Mouse (Mus musculus) G1E (cell line): ENCODE measurements around the gene Pld5. TPM values are rescaled to one million over a fixed set of nuclear protein-coding genes. Genes with fewer than 3 reads are reported as not detected.

Experiments
- ATAC-seq: 2 replicates; pipeline ENCODE4 v1.8.0; 2016; ENCODE audit warnings: mild to moderate bottlenecking; ENCODE audit not compliant: insufficient number of reproducible peaks, poor library complexity, low FRiP score, severe bottlenecking; ENCODE audit errors: extremely low read depth
- DNase-seq: peaks from one replicate; pipeline ENCODE4 v3.0.0; 2012; ENCODE audit warnings: low spot score
- H3K27me3 ChIP-seq: 2 replicates; pipeline ENCODE4 v1.6.1; 2012; ENCODE audit warnings: mild to moderate bottlenecking, low read length, inconsistent platforms; ENCODE audit not compliant: insufficient read depth
- H3K36me3 ChIP-seq: replicated peaks from 2 replicates; pipeline ENCODE3; 2012; ENCODE audit warnings: mild to moderate bottlenecking, inconsistent platforms
- H3K4me1 ChIP-seq: 2 replicates; pipeline ENCODE4 v1.6.1; 2012; ENCODE audit warnings: low read depth, low read length, inconsistent platforms, mixed read lengths; ENCODE audit not compliant: insufficient read depth
- H3K4me3 ChIP-seq: 2 replicates; pipeline ENCODE4 v1.5.1; 2012; ENCODE audit warnings: low read depth, mild to moderate bottlenecking, inconsistent platforms, low read length, moderate library complexity, mixed read lengths
- H3K9me3 ChIP-seq: replicated peaks from 2 replicates; pipeline ENCODE4 v1.6.1; 2012; ENCODE audit warnings: inconsistent platforms
- CTCF ChIP-seq: IDR thresholded peaks from 2 replicates; pipeline ENCODE4 v1.5.1; 2012; ENCODE audit warnings: low read depth, low read length, inconsistent platforms, mixed read lengths
- GATA1 ChIP-seq: IDR thresholded peaks from 2 replicates; pipeline ENCODE4 v1.6.1; 2012; ENCODE audit warnings: borderline replicate concordance, low read length, inconsistent platforms, mixed read lengths
- GATA2 ChIP-seq: IDR thresholded peaks from 2 replicates; pipeline ENCODE4 v1.6.1; 2012; ENCODE audit warnings: low read depth, low read length, inconsistent platforms, borderline replicate concordance
- POLR2AphosphoS5 ChIP-seq: IDR thresholded peaks from 2 replicates; pipeline ENCODE4 v1.6.1; 2012; ENCODE audit warnings: low read depth, low read length, inconsistent platforms; ENCODE audit not compliant: insufficient replicate concordance
- TAL1 ChIP-seq: conservative IDR thresholded peaks from 2 replicates; pipeline ENCODE4 v1.6.1; 2012; ENCODE audit warnings: low read depth, low read length, inconsistent platforms, mixed read lengths
- polyA plus RNA-seq: library from polyadenylated mRNA; stranded (reverse); fragments of >175 nt; gene quantifications from 2 replicates; pipeline ENCODE4 v1.2.3, GENCODE M21; 2012
- total RNA-seq, 2 experiments: library from RNA; stranded (forward) in 1 of 2; stranded (reverse) in 1 of 2; fragments of 200-1000 nt in 1 of 2; fragments of >200 nt in 1 of 2; fragmentation: Nextera tagmentation in 1 of 2; gene quantifications; 2 replicates each; pipeline ENCODE4 v1.2.3; 2014 to 2017

Gene Pld5
- total and polyA plus RNA-seq, 3 experiments: 0.16 TPM; not detected in 2

DNA sequence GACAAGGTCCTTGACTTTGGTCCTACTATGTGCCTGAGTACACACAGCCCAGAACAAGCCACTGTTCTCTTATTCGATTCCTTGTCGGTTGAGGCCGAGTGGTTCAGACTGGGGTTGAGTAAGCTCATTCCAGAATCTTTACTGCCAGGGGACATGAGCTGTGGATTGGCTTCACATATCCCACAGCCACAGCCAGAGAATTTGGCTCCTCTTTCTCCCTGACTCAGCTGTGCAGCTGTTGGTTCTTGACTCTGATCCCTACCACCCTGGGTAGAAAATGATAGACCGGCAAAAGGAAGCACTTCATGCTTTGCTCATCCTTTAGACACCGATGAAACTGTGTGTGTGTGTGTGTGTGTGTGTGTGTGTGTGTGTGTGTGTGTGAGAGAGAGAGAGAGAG lies 343.7 kb downstream of the Pld5 start:
- ATAC-seq (no peak), DNase-seq (no peak)
- H3K36me3 ChIP-seq: no peaks in the 10 kb centered on the region
- TF ChIP-seq GATA1 (no peak), TAL1 (no peak), CTCF (no peak), GATA2 (no peak), POLR2AphosphoS5 (no peak)
- no peak overlapping the region for H3K4me3 ChIP-seq
- H3K4me1 ChIP-seq: no peaks in the 10 kb centered on the region
- no peaks in the 10 kb centered on the region for H3K9me3 ChIP-seq
- H3K27me3 ChIP-seq: no peaks in the 10 kb centered on the region

DNA sequence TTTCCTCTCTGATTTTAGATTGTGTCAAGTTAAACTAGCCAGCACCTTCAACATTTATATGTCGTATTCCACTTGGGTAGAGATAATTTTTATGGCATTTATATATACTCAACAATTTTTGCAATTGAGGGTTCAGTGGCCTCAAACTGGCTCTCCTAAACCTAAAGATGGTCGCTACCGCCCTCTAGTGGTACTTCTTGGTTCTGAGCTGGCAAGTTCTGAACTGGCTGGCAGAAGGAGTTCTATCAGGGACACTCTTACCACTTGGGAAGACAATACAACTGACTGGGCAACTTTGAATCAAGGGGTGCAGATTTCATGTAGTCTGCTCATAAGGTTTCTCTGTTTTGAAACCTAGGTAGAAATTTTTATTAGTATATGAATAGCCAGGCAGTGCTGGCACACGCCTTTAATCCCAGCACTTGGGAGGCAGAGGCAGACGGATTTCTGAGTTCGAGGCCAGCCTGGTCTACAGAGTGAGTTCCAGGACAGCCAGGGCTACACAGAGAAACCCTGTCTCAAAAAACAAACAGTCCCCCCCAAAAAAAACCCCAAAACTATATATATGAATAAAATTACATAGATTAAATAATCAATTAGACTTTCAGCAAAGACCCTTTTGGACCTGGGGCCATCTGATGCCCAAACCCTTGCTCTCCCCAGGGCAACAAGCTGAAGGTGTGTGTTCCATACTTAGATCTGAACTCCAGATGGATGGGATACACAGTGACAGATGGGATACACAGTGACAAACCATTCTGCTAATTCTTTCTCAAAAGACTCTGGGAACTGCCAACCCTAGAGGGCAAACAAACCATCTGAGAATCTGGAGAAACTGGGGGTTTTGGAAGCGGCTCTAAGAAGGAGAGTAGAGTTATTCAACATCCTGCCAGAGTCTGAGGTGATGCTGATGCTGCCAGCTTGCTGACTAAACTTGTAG lies 351.0 kb downstream of the Pld5 start:
- peaks cover 4% of the 10 kb centered on the region; the same call in 1 of the 2 replicates for H3K27me3 ChIP-seq
- H3K9me3 ChIP-seq: no peaks in the 10 kb centered on the region
- H3K4me3 ChIP-seq: no peak overlapping the region
- TF ChIP-seq POLR2AphosphoS5: no peak
- peak; percentile 71 for TF ChIP-seq CTCF
- no peak for TF ChIP-seq GATA2
- TF ChIP-seq TAL1: no peak
- no peak for TF ChIP-seq GATA1
- DNase-seq (no peak), ATAC-seq (peak; percentile 67; the same call in 1 of the 2 replicates)
- no peaks in the 10 kb centered on the region for H3K36me3 ChIP-seq
- H3K4me1 ChIP-seq: no peaks in the 10 kb centered on the region

DNA sequence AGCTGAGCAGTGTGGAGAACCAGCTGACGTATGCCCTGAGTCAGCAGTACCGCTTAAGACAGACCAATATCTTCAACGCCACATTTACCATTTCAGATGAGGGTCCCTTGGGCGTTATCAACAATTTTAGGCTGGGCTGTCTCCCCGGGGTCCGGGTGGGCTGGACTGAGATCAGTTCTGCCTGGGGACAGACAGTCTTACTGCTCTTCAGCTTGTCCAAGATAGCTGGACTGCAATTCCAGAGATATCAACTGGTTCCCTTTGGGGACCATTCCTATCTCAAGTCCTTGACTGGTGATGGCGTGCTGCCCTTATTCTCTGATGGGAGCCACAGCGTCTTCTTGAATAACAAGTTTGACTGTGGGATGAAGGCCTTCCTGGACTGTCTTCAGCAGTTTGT lies 354.0 kb downstream of the Pld5 start:
- TF ChIP-seq POLR2AphosphoS5: no peak
- no peak for TF ChIP-seq TAL1
- no peak for TF ChIP-seq GATA2
- TF ChIP-seq GATA1: no peak
- TF ChIP-seq CTCF: no peak
- ATAC-seq (no peak), DNase-seq (no peak)
- H3K36me3 ChIP-seq: no peaks in the 10 kb centered on the region
- H3K27me3 ChIP-seq: peaks cover 4% of the 10 kb centered on the region; the same call in 1 of the 2 replicates
- H3K4me1 ChIP-seq: no peaks in the 10 kb centered on the region
- H3K9me3 ChIP-seq: no peaks in the 10 kb centered on the region
- no peak overlapping the region for H3K4me3 ChIP-seq

DNA sequence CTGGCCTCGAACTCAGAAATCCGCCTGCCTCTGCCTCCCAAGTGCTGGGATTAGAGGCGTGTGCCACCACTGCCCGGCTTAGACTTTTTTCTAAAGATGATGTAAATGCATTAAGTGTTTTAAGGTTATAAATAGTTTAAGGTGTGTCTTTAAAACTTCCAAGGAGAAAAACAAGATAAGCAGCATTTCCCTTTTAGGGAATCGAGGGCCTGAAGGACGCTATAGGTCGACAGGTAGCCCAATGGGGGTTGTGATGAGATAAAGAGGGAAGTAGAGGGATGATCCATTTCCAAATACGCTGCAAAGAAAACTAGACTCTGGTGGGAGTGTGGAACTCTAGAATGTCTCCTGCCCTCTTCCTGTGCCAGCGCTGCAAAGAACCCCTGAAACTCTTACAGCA lies 355.1 kb downstream of the Pld5 start, which contains the start of gene Gm38100:
Gene Gm38100, plus strand, starts transcription at position 301 of the 400 bp plus-strand sequence.
- no peak for TF ChIP-seq TAL1
- TF ChIP-seq POLR2AphosphoS5: no peak
- no peak for TF ChIP-seq CTCF
- TF ChIP-seq GATA1: no peak
- H3K9me3 ChIP-seq: no peaks in the 10 kb centered on the region
- no peaks in the 10 kb centered on the region for H3K4me1 ChIP-seq
- ATAC-seq: no peak
- no peak for DNase-seq
- no peaks in the 10 kb centered on the region for H3K36me3 ChIP-seq
- H3K27me3 ChIP-seq: peaks cover 4% of the 10 kb centered on the region; the same call in 1 of the 2 replicates
- no peak within 1 kb of the TSS for H3K4me3 ChIP-seq

DNA sequence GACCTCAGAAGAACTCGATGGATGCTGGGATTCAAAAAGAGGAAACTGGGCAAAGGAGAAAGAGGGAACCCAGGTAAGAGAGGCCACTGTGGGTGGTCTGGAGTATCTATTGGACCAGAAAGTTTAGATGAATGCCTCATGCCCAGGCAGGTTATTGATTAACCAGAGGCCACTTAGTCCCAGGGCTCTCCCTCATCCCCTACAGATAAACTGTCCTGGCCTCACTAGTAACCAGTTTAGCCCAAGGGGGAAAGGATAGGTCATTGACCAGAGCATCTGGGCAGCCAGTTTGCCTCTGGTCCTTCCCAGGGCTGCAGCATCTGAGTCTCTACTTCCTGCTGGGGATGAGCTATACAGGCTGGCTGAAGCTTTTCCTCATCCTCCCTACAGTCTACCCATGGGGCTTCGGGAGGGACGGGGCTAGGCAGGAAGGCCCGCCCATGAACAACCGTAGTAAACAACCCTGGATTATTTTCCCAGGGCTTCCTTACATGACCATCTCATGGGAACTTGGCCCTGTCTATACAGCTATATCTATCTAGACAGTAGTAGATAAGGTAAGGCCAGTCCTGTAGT lies 361.3 kb downstream of the Pld5 start:
- no peak overlapping the region for H3K4me3 ChIP-seq
- no peak for TF ChIP-seq TAL1
- no peak for TF ChIP-seq GATA1
- TF ChIP-seq CTCF: no peak
- no peak for TF ChIP-seq POLR2AphosphoS5
- no peak for TF ChIP-seq GATA2
- peaks cover 4% of the 10 kb centered on the region; the same call in 1 of the 2 replicates for H3K4me1 ChIP-seq
- H3K27me3 ChIP-seq: no peaks in the 10 kb centered on the region; the same call in 1 of the 2 replicates
- peaks cover 19% of the 10 kb centered on the region for H3K36me3 ChIP-seq
- H3K9me3 ChIP-seq: no peaks in the 10 kb centered on the region
- DNase-seq: no peak
- no peak for ATAC-seq
